Mouse (Mus musculus): Measurements from ENCODE around the gene Tssk3. TPM values are rescaled to one million over a fixed set of nuclear protein-coding genes. Genes with fewer than 3 reads are reported as not detected.

Gene Tssk3
- total RNA-seq, 2 experiments from 2014 or later = not detected

DNA sequence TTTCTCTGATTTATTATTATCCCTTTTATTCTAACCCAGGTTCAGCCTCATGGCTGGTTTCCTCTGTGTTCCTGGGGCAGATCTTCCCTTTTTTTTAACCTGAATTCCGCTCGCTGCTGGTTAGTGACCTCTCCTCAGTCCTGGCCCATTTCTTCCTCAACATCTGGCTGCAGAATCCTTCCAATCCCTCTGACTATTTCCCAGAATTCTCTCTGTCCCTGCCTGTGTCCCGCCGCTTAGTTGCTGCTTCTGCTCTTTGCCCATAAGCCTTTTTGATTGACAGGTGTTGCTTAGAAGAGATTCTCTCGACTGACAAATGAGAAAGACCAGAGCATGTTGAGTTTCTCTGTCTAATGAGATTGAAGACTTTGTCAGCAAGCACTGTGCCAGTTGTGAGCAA is 34.7 kb downstream of the Tssk3 start:
- no peak for ATAC-seq (replicated peaks; ENCODE audit: low FRiP score, low TSS enrichment, poor library complexity, severe bottlenecking)

DNA sequence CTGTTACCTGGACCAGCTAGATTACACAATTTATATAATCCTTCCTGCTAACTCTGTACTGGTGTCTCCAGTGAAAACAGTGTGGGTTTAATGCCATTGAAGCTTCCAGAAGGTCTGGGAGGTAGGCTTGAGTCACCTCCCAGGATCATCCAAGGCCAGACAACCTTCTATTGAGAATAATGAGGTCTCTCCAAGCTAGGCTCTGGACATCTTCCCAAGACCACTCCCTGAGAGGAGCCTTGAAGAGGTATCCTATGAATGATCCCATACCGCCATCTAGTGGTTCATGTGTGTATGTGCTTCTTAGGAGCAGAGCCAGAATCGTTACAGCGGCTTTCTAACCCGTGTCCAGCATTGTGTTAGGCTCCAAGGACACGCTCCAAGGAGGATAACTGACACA is 35.6 kb downstream of the Tssk3 start:
- ATAC-seq (replicated peaks; ENCODE audit: low FRiP score, low TSS enrichment, poor library complexity, severe bottlenecking) = peak; percentile 90

DNA sequence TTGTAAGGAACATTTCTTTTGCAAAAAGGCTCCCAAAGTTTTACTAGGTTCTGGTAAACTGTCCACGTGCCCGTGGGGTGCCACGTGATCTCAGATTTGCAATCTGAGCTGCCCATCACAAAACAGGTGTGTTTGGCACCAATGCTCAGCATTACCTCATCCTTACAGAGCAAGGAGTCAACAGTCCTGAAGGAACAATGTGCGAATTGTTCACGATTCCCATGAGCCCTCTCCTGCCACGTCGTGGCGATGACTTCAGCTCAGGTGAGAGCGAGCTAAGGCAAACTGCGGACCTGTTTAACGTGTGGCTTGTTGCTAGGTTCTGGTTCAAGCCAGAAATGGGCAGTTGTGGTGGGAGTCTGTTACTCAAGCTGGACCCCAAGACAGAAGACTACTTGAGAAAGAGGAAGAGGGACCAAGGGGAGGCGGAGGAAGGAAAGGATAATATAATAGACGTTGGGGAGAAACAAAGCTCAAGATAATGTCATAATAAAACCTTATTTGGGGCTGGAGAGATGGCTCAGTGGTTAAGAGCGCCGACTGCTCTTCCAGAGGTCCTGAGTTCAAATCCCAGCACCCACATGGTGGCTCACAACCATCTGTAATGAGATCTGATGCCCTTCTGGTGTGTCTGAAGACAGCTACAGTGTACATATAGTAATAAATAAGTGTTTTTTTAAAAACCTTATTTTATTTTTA is 39.2 kb downstream of the Tssk3 start:
- no peak for ATAC-seq (replicated peaks; ENCODE audit: low FRiP score, low TSS enrichment, poor library complexity, severe bottlenecking)

DNA sequence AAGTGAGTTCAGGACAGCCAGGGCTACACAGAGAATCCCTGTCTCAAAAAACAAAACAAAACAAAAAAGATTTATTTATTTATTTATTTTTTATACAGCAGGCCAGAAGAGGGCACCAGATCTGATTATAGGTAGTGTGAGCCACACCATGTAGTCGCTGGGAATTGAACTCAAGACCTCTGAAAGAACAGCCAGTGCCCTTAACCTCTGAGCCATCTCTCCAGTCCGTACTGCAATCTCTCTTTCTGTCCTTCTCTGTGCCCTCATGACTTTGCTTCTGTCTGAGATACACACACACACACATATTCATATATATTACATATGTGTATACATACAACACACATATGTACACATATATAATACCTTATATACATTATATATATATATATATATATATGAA is 40.0 kb downstream of the Tssk3 start:
- ATAC-seq (replicated peaks; ENCODE audit: low FRiP score, low TSS enrichment, poor library complexity, severe bottlenecking) = no peak

DNA sequence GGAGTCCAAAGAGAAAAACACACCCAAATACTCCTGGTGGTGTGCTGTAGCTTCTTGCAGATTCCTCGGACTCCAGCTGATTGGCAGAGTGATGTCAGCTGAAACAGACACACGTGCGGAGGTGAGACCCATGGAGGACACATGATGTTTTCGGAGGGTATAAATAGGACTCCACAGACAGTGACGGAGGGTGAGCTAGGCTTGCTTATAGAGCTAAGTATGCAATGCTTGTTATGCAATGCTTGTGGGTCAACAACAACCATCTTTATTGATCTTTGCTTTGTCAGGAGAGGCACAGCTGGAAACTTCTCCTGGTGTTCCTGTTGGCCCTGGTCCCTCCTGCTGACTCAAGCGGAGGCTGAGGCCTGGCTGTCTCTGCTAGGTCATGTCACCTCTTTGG is 42.1 kb downstream of the Tssk3 start:
- ATAC-seq (replicated peaks; ENCODE audit: low FRiP score, low TSS enrichment, poor library complexity, severe bottlenecking) = no peak

DNA sequence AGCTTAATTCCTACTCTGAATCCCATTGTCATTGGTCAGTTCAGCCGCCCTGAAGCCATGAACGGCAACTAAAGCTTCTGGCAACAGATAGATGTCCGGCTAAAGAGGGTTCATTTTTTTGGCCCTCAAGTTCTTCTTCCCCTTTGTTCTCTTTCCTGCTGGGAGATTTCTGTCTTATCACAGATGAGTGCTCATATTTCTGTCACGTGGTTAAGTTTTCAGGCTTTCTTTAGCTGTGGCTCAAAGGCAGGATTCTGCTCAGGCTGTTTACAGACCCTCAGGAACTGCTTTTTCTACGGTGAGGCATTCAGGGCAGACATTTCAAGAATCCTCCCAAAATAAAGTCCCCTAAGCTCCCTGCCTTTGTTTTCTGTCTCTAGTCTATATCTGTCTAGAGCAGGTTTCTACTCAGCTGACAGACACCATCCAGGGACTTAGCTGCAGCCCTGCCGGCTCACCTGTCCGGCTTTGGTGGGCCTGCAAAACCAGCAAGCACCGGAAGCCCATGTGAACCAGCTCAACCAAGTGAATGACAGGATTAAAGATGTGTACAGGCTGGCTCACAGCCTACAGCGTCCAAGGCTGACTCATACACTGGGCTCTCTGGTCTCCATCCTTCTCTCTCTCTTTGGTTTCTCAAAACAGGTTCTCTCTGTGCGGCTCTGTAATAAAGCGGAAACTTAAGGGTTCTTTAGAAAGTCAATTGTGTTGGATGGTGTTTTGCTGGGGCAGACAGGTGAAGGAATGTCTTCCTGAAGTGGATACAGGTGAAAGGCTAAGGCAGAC is 42.9 kb downstream of the Tssk3 start:
- ATAC-seq (replicated peaks; ENCODE audit: low FRiP score, low TSS enrichment, poor library complexity, severe bottlenecking) = no peak

DNA sequence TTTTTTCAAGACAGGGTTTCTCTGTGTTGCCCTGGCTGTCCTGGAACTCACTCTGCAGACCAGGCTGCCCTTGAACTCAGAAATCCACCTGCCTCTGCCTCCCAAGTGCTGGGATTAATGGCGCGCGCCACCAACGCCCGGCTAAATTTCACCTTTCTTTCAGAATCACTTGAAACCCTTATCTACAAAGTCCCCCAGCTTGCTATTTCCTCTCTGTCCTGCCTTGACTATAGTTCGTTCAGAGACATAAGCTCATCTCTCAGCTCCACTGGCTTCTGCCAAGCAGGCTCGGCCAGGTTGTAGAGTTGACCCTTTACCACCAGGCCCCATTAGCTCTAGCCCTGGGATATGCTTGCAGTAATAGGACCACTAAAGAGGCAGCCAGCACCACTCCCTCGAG is 43.5 kb downstream of the Tssk3 start:
- ATAC-seq (replicated peaks; ENCODE audit: low FRiP score, low TSS enrichment, poor library complexity, severe bottlenecking) = 0 out of 2 replicates have a peak, but pooled peaks have one; percentile 57

DNA sequence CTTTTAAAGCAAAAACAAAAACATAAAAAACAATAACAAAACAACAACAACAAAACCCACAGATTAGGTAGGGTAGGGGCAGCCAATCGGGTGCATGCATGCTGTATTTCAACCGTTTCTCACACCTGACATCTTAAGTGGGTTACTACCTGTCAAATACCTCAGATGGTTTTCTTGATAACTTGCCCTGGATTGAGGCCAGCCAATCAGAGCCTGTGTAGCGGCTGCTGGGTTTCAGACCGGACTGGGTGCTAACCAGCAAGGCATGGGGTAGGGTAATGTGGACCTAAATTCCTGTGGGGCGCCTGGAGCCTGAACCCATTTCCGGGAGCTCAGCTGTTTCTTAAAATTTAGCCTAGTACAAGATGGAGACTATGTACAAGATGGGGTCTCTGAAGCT is 49.7 kb downstream of the Tssk3 start:
- ATAC-seq (replicated peaks; ENCODE audit: low FRiP score, low TSS enrichment, poor library complexity, severe bottlenecking) = no peak

DNA sequence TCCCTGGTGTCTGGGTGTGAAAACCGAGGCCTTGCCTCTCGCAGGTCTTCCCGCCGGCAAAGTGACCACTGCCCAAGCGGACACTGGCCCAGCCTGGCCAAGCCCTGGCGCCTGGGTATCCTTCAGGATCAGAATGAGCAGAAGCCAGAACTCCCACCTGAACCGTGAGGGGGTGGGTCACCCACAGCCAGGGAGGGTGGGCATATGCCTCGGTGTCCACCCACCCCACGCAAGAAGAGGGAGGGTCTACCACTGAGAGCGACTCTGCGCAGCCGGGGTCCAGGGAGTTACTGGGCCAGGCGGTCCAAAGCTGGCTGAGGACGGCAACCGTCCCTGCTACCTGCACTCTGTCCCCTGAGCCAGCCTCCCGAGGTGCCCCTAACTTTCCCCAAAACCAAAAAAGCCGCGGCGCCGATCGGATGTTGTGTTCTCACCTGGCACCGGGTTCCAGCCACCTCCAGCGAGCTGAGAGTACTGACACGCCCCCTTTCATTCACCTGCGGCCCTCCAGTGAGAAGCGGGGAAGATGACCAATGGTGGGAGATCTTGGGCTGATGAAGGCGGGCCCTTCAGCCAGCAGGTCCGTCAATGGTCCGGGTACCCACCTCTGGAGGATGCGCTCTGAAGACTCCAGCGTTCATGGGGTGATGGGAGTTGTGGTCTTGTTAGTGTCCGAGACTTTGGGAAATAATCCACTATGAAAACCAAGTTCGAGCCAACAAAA is 50.3 kb downstream of the Tssk3 start, which contains the start of gene Zbtb8b:
Gene Zbtb8b, minus strand, starts transcription at position 514 of the 724 bp plus-strand sequence.
- ATAC-seq (replicated peaks; ENCODE audit: low FRiP score, low TSS enrichment, poor library complexity, severe bottlenecking) = no peak

Other genes with a start within 250 kb of the Tssk3 start
- 0.20 and 0.45 TPM in 2 replicates for gene C77080, start 229.6 kb downstream of the Tssk3 start, total RNA-seq (2014; fragmentation: Nextera tagmentation)
- 0.11 TPM in 1 of 2 replicates, not detected in the other for gene C77080, start 229.6 kb downstream of the Tssk3 start, total RNA-seq (2017)
- gene Sync, start 203.4 kb downstream of the Tssk3 start, total RNA-seq (2014; fragmentation: Nextera tagmentation) = not detected in 2 replicates
- gene Sync, start 203.4 kb downstream of the Tssk3 start, total RNA-seq (2017) = not detected in 2 replicates
- 128 and 189 TPM in 2 replicates for gene Rbbp4, start 155.7 kb downstream of the Tssk3 start, total RNA-seq (2014; fragmentation: Nextera tagmentation)
- gene Rbbp4, start 155.7 kb downstream of the Tssk3 start, total RNA-seq (2017) = 92.8 and 105 TPM in 2 replicates
- gene Zbtb8os, start 155.3 kb downstream of the Tssk3 start, total RNA-seq (2014; fragmentation: Nextera tagmentation) = 26.6 and 41.9 TPM in 2 replicates
- gene Zbtb8os, start 155.3 kb downstream of the Tssk3 start, total RNA-seq (2017) = 52.6 and 60.8 TPM in 2 replicates
- gene Zbtb8a, start 112.9 kb downstream of the Tssk3 start, total RNA-seq (2014; fragmentation: Nextera tagmentation) = 4.4 and 6.9 TPM in 2 replicates
- 13.3 and 22.2 TPM in 2 replicates for gene Zbtb8a, start 112.9 kb downstream of the Tssk3 start, total RNA-seq (2017)
- not detected in 2 replicates for gene Zbtb8b, start 50.2 kb downstream of the Tssk3 start, total RNA-seq (2014; fragmentation: Nextera tagmentation)
- gene Zbtb8b, start 50.2 kb downstream of the Tssk3 start, total RNA-seq (2017) = 0.05 TPM in 1 of 2 replicates, not detected in the other
- 36.1 and 36.3 TPM in 2 replicates for gene Bsdc1, start 29.4 kb downstream of the Tssk3 start, total RNA-seq (2014; fragmentation: Nextera tagmentation)
- gene Bsdc1, start 29.4 kb downstream of the Tssk3 start, total RNA-seq (2017) = 31.3 and 52.3 TPM in 2 replicates
- not detected in 2 replicates for gene Fam229a, start 168 bp upstream of the Tssk3 start, total RNA-seq (2014; fragmentation: Nextera tagmentation)
- not detected in 2 replicates for gene Fam229a, start 168 bp upstream of the Tssk3 start, total RNA-seq (2017)
- 29.9 and 30.4 TPM in 2 replicates for gene Marcksl1, start 22.6 kb upstream of the Tssk3 start, total RNA-seq (2014; fragmentation: Nextera tagmentation)
- 41.4 and 48.3 TPM in 2 replicates for gene Marcksl1, start 22.6 kb upstream of the Tssk3 start, total RNA-seq (2017)
- 136 and 147 TPM in 2 replicates for gene Hdac1, start 51.7 kb upstream of the Tssk3 start, total RNA-seq (2014; fragmentation: Nextera tagmentation)
- gene Hdac1, start 51.7 kb upstream of the Tssk3 start, total RNA-seq (2017) = 72.7 and 76.2 TPM in 2 replicates
- gene Lck, start 82.6 kb upstream of the Tssk3 start, total RNA-seq (2014; fragmentation: Nextera tagmentation) = 12.7 and 12.8 TPM in 2 replicates
- gene Lck, start 82.6 kb upstream of the Tssk3 start, total RNA-seq (2017) = 3.7 and 11.6 TPM in 2 replicates
- not detected in 2 replicates for gene Fam167b, start 87.5 kb upstream of the Tssk3 start, total RNA-seq (2014; fragmentation: Nextera tagmentation)
- gene Fam167b, start 87.5 kb upstream of the Tssk3 start, total RNA-seq (2017) = not detected in 2 replicates
- 425 and 431 TPM in 2 replicates for gene Eif3i, start 109.6 kb upstream of the Tssk3 start, total RNA-seq (2014; fragmentation: Nextera tagmentation)
- gene Eif3i, start 109.6 kb upstream of the Tssk3 start, total RNA-seq (2017) = 323 and 412 TPM in 2 replicates
- 116 and 126 TPM in 2 replicates for gene Tmem234, start 109.6 kb upstream of the Tssk3 start, total RNA-seq (2014; fragmentation: Nextera tagmentation)
- gene Tmem234, start 109.6 kb upstream of the Tssk3 start, total RNA-seq (2017) = 89.9 and 120 TPM in 2 replicates
- not detected in 2 replicates for gene Dcdc2b, start 123.2 kb upstream of the Tssk3 start, total RNA-seq (2014; fragmentation: Nextera tagmentation)
- gene Dcdc2b, start 123.2 kb upstream of the Tssk3 start, total RNA-seq (2017) = 11.0 TPM in 1 of 2 replicates, not detected in the other
- 26.8 and 31.8 TPM in 2 replicates for gene Iqcc, start 128.1 kb upstream of the Tssk3 start, total RNA-seq (2014; fragmentation: Nextera tagmentation)
- 14.6 and 18.7 TPM in 2 replicates for gene Iqcc, start 128.1 kb upstream of the Tssk3 start, total RNA-seq (2017)
- gene Ccdc28b, start 132.9 kb upstream of the Tssk3 start, total RNA-seq (2014; fragmentation: Nextera tagmentation) = 31.0 and 63.2 TPM in 2 replicates
- 26.9 and 54.5 TPM in 2 replicates for gene Ccdc28b, start 132.9 kb upstream of the Tssk3 start, total RNA-seq (2017)
- gene Txlna, start 150.0 kb upstream of the Tssk3 start, total RNA-seq (2014; fragmentation: Nextera tagmentation) = 48.2 and 49.9 TPM in 2 replicates
- 81.8 and 103 TPM in 2 replicates for gene Txlna, start 150.0 kb upstream of the Tssk3 start, total RNA-seq (2017)
- gene Kpna6, start 181.7 kb upstream of the Tssk3 start, total RNA-seq (2014; fragmentation: Nextera tagmentation) = 36.1 and 38.6 TPM in 2 replicates
- 25.1 and 39.0 TPM in 2 replicates for gene Kpna6, start 181.7 kb upstream of the Tssk3 start, total RNA-seq (2017)
- 26.6 and 31.7 TPM in 2 replicates for gene Tmem39b, start 205.8 kb upstream of the Tssk3 start, total RNA-seq (2014; fragmentation: Nextera tagmentation)
- 6.0 and 7.6 TPM in 2 replicates for gene Tmem39b, start 205.8 kb upstream of the Tssk3 start, total RNA-seq (2017)

All from megakaryocyte-erythroid progenitor cell, adult 5-6 weeks (primary cell).